Mouse (Mus musculus) gastrocnemius, postnatal 25 days (tissue): ENCODE measurements at regions not wholly inside any gene's neighbourhood (a gene's known extent, or its start where the extent isn't known, plus 50 kb on each side); places are given as distances from the start of the nearest gene placed in this dataset.

Experiments
- DNase-seq: peaks from one replicate; pipeline ENCODE4 v3.0.0; 2022

DNA sequence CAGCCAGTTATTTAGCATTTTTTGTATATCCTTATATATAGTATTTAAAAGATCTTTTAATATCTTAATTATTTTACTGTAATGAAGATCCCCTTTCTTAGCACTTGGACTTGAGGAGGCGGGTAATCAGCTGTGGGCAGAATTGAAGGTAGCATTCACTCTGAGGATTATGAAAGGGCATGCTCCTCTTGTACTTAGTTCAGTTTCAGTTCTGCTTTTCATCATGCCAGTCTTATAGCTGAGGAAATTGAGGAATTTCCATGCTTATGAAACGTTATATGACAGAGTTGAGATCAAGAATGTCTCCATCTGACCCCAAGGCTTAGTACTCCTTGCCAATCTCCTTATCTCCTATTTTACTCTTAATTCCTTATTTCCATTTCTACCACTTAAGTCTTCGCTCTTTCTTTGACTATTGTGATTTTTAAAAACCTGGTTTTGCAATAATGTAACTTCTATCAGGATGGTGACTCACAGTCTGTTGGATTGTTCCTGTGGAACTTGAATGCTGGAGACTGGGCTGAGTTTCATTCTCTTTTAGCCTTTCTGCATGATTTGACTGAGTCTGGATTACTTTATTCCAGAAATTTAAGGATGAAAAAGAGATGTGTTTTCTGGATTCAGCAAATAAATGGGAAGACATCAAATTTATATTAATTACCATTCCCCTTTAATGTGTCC lies 133.6 kb downstream of the Papss1 start:
- DNase-seq: no peak

DNA sequence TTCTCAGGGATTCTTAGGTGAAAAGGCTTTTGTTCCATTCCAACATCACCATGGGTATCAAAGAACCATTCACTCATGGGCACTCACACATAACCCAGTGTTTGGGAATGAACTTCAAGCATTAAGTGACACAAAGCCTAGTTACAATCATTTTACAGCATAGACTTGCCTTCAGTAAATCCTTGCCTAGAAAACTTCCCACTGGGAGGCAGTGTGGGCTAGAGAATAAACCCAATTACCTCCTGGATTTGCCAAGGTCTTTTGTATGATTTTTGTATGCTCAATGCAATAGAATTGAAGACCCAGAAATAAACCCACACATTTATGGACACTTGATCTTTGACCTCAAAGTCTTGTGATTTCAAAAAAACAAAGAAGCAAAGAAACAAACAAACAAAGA lies 138.6 kb downstream of the Papss1 start:
- no peak for DNase-seq

DNA sequence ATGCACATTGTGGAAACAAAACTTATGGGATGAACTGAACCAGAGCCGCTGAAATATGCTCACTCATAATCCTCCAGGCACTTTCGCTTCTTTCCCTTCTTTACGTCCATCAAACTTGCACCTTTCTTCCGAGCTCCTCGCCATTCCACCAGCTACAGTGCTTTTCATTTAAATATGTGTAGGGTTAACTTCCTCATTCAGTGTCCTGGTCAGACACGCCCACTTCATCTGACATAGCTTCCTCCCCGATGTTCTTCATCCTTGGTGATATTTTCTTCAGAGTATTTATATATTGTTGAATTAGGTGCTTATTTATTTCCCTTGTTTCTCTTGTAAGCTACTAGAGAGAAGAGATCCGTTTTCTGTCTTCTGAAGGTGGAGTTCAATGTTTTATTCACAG lies 149.0 kb downstream of the Papss1 start:
- DNase-seq: no peak

DNA sequence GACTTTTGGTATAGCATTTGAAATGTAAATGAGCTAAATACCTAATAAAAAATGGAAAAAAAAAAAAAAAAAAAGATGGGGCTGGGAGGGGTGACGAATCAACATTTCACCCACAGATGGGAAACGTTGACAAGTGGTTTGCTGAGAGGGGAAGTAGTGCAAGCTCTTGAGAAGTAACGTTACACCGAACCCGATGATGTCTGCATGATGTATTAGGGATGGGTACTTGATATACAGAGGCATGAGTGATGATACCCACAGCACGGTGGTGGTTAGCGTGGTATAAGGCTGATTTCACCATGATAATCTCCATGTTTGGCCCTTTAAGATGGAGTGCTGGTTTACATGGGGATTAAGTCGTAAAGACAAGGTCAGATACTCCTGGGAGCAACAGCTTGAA lies 154.2 kb downstream of the Papss1 start:
- DNase-seq: no peak

DNA sequence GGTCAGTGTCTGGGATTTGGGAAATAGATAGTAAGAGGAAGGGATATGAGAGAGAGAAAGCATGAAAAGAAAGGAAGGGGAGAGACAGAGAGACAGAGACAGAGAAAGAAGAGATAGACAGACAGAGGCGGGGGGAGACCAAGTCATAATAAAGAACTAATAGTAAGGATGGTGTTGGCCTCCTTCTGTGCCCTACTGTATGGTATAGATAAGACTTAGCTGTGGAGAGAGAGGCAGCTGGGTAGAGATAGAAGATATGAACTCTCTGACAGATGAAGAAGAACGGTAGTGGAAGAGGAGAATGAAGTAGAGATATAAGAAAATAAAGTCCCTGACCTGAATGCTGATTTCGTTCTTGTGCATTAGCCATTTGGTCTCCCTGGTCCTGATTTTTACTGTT lies 164.1 kb downstream of the Papss1 start:
- DNase-seq: no peak

DNA sequence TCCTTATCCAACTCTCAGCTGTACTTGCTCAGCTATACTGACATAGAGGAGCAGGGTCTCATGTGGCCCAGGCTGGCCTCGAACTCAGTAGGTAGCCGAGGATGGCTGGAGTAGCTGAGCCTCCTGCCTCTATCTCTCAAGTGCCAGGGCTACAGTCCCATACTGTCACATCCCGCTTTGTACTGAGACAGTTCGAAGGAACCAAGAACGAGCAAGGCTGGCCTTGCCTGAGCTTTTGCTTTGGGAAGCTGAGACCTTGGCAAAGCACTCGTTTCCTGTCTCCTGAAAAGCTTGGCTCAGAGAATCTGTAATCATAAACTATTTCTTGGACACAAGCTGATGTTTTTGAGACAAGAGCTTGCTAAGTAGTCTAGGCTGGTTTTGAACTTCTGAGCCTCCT lies 169.7 kb downstream of the Papss1 start:
- no peak for DNase-seq

DNA sequence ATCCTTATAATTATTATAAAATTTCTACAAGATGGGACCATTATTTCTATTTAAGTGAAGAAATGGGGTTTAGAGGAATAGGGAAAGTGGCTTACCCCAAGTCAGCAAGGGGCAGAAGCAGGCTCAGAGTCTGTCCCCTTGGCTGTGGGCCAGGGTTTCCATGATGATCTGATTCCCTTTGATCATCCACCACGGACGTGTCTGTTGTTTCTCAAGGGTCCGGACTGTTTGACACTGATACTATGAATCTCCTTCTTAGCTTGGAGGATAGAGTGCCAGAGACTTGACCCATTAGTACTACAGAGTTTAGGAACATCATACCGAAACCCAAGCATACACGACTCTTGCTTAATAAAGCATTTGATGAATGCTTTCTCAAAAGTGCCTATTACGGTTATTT lies 172.9 kb downstream of the Papss1 start:
- no peak for DNase-seq

DNA sequence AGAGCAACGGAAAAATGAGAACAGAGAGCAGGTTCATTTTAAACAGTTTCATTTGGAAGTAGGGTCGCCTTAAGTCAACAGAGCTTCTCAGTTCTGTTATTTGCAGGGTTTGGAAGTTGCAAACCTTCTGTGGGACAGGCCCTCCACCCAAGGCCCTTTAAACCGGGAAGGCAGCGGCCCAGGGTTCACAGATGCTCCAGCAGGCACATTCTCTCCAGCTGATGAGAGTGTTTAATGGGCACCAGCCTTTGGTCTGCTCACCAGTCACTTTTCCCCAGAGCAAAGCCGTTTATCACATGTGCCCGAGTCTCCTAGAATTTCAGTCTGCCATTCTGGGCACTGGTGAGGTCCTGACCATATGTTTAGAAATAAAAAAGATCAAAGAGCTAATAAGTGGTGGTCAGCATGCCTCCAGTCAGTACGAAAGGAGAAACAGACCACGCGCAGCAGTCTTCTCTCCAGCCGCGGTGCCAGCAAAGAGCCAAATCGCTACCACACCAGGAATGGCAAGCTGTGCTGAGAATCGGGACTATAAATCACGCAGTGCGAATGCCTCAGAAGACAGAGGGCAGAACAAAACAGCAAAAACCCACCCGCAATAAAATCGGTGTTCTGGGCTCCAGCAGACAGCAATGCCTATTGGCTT lies 173.5 kb downstream of the Papss1 start:
- no peak for DNase-seq

DNA sequence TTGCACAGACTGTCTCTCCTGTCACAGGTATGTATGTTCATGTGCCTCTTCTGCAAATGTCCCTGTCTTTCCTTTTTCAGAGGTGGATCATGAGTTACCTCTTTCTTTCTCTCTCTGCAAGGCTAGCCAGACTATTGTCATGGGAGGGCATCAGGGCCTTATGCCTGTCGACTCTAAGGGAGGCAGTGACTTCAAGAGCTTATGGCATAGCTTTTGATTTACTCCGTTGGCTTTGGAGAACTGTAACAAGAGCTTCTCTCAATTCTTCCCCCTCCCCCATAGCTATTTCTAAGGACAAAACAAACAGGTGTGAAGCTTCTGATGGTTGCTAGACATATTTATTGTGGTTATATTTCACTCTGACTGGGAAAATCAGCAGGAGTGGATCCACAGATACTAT lies 191.0 kb downstream of the Papss1 start:
- no peak for DNase-seq

DNA sequence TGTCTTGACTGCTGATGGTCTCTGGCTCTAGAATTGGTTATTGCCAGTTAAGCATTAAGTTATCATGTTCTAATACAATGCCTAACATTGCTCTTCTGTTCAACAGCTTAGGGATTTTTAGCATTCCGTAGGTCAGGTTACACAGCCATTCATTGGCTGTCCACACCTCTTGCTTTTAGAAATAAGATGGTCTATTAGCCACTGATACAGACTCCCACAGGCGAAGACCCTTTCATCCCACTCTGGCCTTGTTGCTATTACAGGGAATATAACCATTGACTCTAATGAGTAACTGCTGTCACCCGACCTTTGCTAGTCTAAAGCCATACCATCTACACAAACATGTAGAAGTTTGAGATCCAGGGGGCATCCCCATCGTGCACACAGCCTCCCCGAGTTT lies 191.6 kb downstream of the Papss1 start:
- no peak for DNase-seq

DNA sequence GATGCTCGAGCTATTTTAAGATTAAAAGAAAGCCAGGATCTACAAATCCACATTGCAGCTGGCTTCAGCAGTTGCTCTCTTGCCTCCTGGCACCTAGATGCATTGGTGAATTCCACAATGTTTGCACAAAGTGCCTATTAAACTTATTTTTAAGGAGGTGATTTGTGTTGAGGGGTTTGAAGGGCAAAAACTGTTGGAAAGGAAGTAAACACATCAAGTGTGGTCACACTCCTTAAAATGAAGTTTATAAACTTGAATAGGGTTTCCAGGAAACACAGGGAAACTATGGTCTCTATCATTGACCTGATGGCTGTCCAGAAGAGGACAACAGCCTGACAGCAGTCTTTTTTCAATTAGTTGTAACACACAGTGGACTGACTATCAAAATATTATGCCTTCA lies 205.4 kb downstream of the Papss1 start:
- DNase-seq: no peak

DNA sequence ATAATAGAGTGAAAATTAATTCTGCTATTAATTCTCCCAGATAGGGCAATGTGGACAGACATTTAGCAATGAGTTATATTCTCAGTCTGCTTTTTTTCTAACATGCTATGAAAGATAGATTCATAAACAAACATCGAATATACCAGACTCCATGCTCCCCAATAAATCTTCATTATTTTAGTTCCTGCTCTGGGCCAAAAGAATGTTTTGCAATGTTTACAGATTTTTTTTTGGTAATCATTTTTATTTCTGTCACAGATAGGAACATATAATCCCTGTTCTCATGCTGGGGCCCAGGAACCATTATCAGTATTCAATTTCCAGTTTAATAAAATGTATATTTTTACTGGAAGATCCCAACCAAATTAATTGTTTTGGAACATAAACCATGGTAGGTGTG lies 205.9 kb downstream of the Papss1 start:
- no peak for DNase-seq

DNA sequence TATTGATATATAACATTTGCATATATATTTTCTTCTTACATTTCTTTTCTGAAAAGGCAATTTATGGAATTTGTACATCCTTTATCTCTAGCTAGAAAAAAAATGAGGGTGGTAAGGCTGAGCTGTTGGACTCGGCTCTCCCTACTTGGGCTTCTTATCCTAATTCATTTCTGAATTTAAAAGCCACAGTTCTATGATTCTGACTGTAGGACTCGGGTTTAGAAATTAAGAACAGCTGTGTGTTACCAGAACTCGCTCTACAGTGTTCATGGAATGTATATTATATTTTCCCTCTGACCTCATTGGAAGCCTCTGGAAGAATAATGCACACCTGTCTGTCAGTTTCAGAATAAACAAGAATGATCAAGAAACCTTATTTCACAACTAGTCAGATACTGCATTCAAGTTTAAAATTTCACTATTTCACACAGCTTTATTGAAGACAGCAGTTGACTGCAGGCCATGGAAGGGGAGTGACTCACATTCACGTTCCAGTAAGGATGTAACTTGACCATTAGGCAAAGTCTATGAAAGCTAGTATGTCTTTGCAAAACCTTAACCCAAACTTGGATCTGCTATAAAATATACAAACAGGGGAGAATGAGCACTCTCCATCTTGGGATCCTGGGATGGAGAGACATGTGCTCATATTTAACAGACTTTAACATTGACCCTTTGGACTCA lies 207.4 kb downstream of the Papss1 start:
- DNase-seq: no peak

DNA sequence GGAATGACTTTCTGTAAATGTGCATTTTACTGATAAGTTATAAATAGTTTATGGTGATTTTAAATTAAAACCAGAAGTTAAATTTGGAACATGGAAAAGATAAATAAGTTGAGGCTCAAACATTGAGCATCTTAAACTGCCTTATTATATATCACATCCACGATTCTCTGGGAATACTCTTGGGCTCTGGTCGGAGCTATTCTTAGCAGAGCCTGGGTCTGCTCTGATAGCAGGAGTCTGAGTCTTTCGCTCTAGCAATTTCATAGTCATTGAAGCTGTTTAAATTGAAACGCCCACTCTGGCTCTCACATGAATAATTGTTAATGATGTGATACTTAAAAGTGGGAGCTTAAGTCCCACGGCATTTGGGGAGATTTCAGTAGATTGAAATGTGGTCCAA lies 208.0 kb downstream of the Papss1 start:
- DNase-seq: no peak

DNA sequence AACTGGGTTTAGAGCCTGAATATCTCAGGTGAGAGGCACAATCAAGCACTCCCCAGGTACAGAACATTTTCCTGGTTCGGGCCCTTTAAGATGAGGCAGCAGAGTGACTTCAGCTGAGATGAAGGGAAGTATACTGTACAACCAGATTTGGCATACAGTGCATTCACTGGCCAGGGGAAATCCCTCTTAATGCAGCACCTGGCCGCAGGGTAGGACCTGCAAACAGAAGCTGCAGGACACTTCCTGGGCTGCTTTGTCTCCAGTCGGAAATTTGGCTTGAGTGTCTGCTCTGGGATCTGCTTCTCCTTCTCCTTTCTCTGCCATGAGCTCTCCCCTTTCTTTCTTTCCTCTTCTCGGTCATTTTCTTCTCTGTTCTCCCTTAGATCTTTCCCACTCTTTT lies 210.9 kb downstream of the Papss1 start:
- no peak for DNase-seq

DNA sequence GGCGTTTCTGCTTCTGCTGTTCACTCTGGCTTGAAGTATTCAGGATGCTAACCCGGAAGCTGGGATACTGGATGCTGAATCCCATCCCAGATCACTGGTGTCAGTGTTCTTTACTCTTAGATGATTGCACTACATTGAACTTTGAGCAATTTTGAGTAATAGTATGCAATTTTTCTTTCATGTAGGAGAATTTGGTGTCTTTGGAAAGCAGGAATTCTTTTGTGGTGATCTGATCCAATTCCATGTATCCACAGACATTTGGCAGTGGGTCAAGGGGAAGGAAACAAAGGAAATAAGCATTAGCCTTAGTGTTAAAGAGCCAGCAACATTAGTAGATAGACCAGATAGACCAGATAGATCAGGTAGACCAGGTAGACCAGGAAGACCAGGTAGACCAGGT lies 212.1 kb downstream of the Papss1 start:
- DNase-seq: no peak

DNA sequence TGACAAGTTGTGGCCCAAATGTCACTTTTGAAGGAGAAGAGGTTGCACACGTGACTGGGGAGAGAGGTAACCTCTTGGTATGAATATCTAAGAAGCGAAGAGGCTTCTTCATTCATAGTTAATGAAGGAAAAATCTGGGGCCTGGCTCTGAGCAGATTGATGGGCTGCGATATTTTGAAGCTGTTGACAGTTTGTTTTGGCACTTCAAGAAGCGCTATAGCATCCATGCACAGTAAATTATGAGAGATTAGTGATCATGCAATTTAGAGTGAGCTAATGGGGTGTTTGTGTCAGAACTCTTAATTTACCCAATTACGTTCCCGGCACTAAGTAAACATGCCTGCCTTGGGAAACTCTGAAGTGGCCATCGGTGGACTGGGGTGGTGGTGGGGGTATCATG lies 215.2 kb downstream of the Papss1 start:
- DNase-seq: no peak

DNA sequence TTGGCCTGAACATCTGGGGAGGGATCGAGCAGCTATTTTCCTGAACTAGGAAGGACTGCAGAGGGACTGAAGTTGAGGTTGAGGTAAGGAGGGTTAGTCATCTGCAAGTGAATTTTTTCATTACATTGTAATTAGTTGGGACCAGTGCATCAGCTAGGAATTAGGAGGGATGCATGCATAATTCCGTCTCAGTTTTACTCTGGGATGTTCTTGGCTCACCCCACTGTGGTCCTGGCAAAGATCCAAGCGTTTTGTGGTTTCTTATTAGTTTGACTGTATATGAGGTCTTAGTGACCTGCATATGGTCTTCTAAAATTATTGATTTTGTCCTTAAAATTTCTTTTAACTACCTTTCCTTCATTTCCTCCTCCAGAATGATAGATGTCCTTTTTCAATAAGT lies 221.0 kb downstream of the Papss1 start:
- DNase-seq: no peak

DNA sequence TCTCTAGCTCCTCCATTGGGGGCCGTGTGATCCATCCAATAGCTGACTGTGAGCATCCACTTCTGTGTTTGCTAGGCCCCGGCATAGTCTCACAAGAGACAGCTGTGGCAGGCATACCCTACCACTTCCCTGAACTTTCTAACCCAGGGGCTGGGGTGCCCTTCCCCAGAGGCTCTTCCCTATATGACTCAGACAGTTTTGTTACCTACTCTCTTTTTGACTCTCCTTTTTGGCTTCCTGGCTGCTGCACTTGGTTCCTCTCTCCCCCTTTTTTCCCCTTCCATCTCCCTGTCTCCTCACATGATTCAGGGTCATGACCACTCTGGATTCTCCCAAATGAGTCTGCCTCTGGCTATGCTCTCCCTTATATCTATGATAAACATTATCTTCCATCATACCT lies 223.8 kb downstream of the Papss1 start:
- no peak for DNase-seq

DNA sequence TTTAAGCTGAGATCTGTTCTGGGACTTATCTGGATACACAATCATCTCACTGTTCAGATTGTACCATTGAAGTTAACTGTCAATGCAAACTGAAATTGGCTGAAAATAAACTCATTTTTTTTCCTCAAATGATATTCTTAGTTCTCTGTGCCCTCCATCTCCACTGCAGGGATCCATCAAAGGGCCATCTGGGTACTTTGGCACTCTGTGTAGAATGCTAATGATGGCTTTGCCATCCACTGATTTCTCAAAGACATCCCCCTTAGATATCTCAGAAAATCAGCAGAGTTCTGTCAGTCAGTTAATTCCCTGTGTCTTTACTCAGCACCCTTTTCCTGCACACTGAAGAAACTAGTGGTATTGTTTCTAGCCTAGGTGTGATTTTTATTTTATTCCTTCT lies 224.6 kb downstream of the Papss1 start:
- no peak for DNase-seq

DNA sequence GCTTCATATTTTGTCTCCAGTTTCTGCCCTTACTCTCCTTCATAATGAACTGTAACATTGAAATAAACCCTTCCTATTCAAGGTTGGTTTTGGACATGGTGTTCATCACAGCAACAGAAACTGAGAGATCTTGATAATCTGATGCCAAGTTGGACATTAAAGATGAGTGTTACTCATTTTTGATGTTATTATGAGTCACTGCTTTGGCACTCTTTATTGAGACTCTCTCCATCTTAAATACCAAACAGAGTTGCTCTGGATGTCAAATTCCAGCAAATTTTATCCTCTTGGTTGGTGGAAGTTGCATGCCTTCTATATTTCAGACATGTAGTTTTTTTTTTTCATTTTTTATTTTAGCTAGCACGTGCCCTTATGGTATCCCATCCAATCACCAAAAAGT lies 229.5 kb downstream of the Papss1 start:
- DNase-seq: no peak

DNA sequence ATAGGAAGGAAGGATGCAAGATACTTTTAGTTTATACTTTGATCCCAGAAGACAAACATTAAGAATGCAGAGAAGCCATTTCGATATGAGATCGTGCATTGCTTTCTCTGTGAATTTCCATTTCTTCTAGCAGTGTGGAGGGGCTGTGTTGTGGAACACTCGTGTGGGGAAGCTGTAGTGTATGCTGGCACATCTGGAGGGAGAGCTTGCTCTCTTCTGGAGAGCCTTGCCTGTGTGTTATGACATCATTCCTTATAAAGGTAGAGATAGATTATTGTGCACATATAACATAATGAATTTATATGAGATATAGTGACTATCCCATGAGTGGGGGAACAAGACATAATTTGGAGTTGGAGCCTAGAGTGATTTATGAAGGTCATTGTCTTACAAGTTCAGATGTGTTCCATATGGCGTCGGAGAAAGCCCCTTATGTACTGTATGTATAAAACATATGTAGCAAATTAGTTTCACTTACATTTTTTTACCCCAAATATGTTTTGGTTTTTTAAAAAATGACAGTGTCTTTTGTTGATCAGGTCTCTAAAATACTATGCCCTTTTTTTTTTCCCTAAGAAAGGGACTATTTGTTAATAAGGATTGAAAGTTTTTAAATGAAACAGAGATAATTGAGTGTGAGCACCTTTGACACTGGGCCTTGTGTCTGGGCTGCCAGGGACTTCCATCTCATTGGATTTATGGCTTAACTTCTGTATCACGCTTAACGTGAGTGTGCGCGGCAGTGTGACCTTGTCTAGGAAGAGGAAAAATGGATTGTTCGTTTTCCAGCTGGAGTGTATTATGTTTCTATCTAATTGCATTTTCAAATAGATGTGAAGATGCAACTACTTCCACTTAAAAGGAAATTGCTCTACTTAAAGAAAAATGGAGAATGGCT lies 230.8 kb downstream of the Papss1 start:
- no peak for DNase-seq

DNA sequence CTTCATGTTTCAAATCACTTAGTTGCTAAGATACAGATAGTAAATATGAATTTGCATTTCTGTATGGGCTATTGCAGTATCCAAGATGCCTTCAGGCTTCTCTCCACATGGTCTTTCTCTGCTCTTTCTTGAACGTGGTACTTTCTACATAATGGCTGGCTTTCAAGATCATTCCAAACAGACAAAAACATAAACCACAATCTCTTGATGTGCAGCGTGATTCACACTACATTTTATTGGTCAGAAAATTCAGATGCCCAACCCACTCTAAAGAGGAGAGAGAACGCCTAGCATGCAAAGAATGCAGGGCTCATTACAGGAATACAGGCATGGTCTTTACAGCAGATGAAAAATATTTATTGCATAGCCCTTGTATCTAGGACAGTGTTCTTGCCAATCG lies 235.2 kb downstream of the Papss1 start:
- DNase-seq: no peak
